Mouse (Mus musculus): ENCODE results near the gene Pgm1. TPM values are rescaled to one million over a fixed set of nuclear protein-coding genes. Genes with fewer than 3 reads are reported as not detected.
A peak's percentile ranks its signal among the peaks of the same experiment; 100 is the strongest.

Pgm1 gene
- polyA plus RNA-seq, 1 experiment = 95.6 TPM

DNA sequence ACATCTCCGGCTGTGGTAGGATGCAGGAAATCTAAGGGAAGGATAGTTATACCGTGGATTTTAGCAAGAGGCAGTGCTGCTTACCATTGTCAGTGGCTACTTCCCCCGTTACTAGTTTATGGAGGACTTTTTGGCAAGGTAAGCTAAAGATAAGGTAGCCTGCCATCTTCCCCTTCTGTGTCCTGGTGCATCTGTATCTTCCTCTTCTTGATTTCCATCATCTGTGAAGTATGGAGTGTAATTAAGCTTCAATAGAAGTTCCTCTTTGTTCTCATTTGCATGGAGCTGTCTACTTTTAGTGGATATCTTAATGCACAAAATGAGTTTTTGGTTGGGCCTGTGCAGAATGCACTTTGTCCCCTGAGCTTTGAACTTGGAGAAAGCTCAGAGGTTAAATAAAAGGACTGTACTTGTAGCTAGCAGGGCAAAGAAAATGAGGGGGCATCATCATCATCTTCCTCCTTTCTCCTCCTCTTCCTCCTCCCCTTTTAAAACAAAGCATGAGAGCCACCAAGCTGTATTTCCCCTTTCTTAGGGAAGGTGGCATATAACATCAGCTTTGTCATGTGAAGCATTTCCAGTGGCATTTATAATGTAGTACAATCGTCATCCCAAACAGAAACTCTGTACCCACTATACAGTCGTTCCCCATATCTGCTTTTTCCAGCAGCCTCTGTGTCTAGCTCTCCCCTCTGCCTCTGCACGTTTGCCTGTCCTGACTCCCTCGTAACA, 29.0 kb downstream of the Pgm1 start:
- Histone ChIP-seq H3K79me2 (ENCODE audit: control insufficient read depth, insufficient read depth) (no peaks in the 10 kb centered on the region), H3K4me3 (no peak overlapping the region), H3K27me3 (ENCODE audit: control insufficient read depth, insufficient read depth, insufficient read length) (no peaks in the 10 kb centered on the region), H3K36me3 (ENCODE audit: control insufficient read depth, insufficient read depth) (no peaks in the 10 kb centered on the region), H3ac (ENCODE audit: control insufficient read depth, insufficient read length) (no peak overlapping the region), H3K4me2 (ENCODE audit: low read depth) (no peak overlapping the region)
- TF ChIP-seq REST (IDR thresholded peaks at IDR 0.05; ENCODE audit: insufficient read depth, insufficient read length) (no peak), CEBPB (IDR thresholded peaks at IDR 0.05; ENCODE audit: insufficient read depth, poor library complexity, severe bottlenecking) (no peak), E2F4 (IDR thresholded peaks at IDR 0.05; ENCODE audit: insufficient read depth) (no peak), USF1 (IDR thresholded peaks at IDR 0.05; ENCODE audit: low read depth) (no peak), TCF12 (IDR thresholded peaks at IDR 0.05; ENCODE audit: insufficient read depth, poor library complexity, severe bottlenecking) (no peak), POLR2A (IDR thresholded peaks at IDR 0.05; ENCODE audit: insufficient read length, low read depth) (no peak), POLR2AphosphoS2 (IDR thresholded peaks at IDR 0.05; ENCODE audit: insufficient read length, low read depth) (no peak), SRF (IDR thresholded peaks at IDR 0.05; ENCODE audit: control insufficient read depth, insufficient read length, low read depth) (no peak), TCF3 (IDR thresholded peaks at IDR 0.05; ENCODE audit: insufficient read length, low read depth) (no peak), MAX (IDR thresholded peaks at IDR 0.05; ENCODE audit: low read depth) (no peak), MYOG (IDR thresholded peaks at IDR 0.05; ENCODE audit: control insufficient read depth in 1 of 3, insufficient read depth in 1 of 3, insufficient read length in 2 of 3, low read depth in 2 of 3) (no peak), MYOD1 (IDR thresholded peaks at IDR 0.05; ENCODE audit: control insufficient read depth in 1 of 3, insufficient read length in 2 of 3, low read depth in 2 of 3) (no peak)

DNA sequence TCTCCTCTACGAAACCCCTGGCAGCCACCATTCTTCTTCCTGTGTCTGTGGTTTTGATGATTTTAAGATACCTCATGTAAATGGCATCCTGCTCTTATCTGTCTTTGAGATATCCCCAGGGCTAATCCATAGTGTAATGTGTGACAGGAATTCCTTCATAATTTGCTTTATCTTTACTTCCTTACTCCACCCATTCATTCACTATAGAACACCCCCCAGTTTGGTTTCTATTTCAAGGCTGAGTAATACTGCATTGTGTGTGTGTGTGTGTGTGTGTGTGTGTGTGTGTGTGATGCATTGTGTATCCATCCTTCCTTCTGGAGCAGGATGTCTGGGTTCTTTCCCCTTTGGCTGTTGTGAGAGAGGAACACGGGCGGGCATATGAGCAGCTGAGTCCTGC, 30.1 kb downstream of the Pgm1 start:
- no peak overlapping the region for H3K4me2 ChIP-seq (ENCODE audit: low read depth)
- H3K36me3 ChIP-seq (ENCODE audit: control insufficient read depth, insufficient read depth) = no peaks in the 10 kb centered on the region
- H3K27me3 ChIP-seq (ENCODE audit: control insufficient read depth, insufficient read depth, insufficient read length) = no peaks in the 10 kb centered on the region
- no peak overlapping the region for H3K4me3 ChIP-seq
- TF ChIP-seq MYOD1 (IDR thresholded peaks at IDR 0.05; ENCODE audit: control insufficient read depth in 1 of 3, insufficient read length in 2 of 3, low read depth in 2 of 3) = no peak
- TF ChIP-seq MAX (IDR thresholded peaks at IDR 0.05; ENCODE audit: low read depth) = no peak
- TF ChIP-seq TCF3 (IDR thresholded peaks at IDR 0.05; ENCODE audit: insufficient read length, low read depth) = no peak
- no peak for TF ChIP-seq POLR2A (IDR thresholded peaks at IDR 0.05; ENCODE audit: insufficient read length, low read depth)
- no peak for TF ChIP-seq POLR2AphosphoS2 (IDR thresholded peaks at IDR 0.05; ENCODE audit: insufficient read length, low read depth)
- TF ChIP-seq TCF12 (IDR thresholded peaks at IDR 0.05; ENCODE audit: insufficient read depth, poor library complexity, severe bottlenecking) = no peak
- TF ChIP-seq CEBPB (IDR thresholded peaks at IDR 0.05; ENCODE audit: insufficient read depth, poor library complexity, severe bottlenecking) = no peak
- no peak for TF ChIP-seq USF1 (IDR thresholded peaks at IDR 0.05; ENCODE audit: low read depth)
- no peak for TF ChIP-seq E2F4 (IDR thresholded peaks at IDR 0.05; ENCODE audit: insufficient read depth)
- TF ChIP-seq SRF (IDR thresholded peaks at IDR 0.05; ENCODE audit: control insufficient read depth, insufficient read length, low read depth) = no peak
- no peak for TF ChIP-seq MYOG (IDR thresholded peaks at IDR 0.05; ENCODE audit: control insufficient read depth in 1 of 3, insufficient read depth in 1 of 3, insufficient read length in 2 of 3, low read depth in 2 of 3)
- no peak for TF ChIP-seq REST (IDR thresholded peaks at IDR 0.05; ENCODE audit: insufficient read depth, insufficient read length)
- H3K79me2 ChIP-seq (ENCODE audit: control insufficient read depth, insufficient read depth) = no peaks in the 10 kb centered on the region
- no peak overlapping the region for H3ac ChIP-seq (ENCODE audit: control insufficient read depth, insufficient read length)

DNA sequence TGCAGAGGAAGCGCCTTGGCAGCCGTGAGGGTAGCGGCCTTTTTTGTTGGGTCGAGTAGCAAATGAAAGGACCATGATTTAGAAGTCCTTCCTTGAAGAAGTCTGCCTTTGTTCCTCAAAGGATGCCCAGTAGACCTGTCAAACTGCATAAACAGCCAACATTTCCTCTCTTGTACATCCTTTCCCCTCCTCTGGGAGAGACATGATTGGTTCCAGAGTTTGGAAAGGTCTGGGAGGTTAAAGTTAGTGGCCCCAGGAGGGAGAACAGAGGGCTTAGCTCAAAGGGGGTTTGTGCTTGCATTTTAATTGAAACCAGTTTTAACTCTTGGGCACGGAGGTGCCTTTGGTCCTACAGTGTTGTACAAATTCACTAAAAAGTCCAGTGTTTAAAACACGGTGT, 37.3 kb downstream of the Pgm1 start:
- H3ac ChIP-seq (ENCODE audit: control insufficient read depth, insufficient read length) = no peak overlapping the region
- H3K27me3 ChIP-seq (ENCODE audit: control insufficient read depth, insufficient read depth, insufficient read length) = no peaks in the 10 kb centered on the region
- H3K36me3 ChIP-seq (ENCODE audit: control insufficient read depth, insufficient read depth) = peaks cover 18% of the 10 kb centered on the region
- no peak for TF ChIP-seq TCF3 (IDR thresholded peaks at IDR 0.05; ENCODE audit: insufficient read length, low read depth)
- no peak for TF ChIP-seq MAX (IDR thresholded peaks at IDR 0.05; ENCODE audit: low read depth)
- TF ChIP-seq MYOD1 (IDR thresholded peaks at IDR 0.05; ENCODE audit: control insufficient read depth in 1 of 3, insufficient read length in 2 of 3, low read depth in 2 of 3) = no peak
- TF ChIP-seq E2F4 (IDR thresholded peaks at IDR 0.05; ENCODE audit: insufficient read depth) = no peak
- TF ChIP-seq MYOG (IDR thresholded peaks at IDR 0.05; ENCODE audit: control insufficient read depth in 1 of 3, insufficient read depth in 1 of 3, insufficient read length in 2 of 3, low read depth in 2 of 3) = no peak
- no peak for TF ChIP-seq REST (IDR thresholded peaks at IDR 0.05; ENCODE audit: insufficient read depth, insufficient read length)
- TF ChIP-seq POLR2A (IDR thresholded peaks at IDR 0.05; ENCODE audit: insufficient read length, low read depth) = no peak
- TF ChIP-seq TCF12 (IDR thresholded peaks at IDR 0.05; ENCODE audit: insufficient read depth, poor library complexity, severe bottlenecking) = no peak
- no peak for TF ChIP-seq SRF (IDR thresholded peaks at IDR 0.05; ENCODE audit: control insufficient read depth, insufficient read length, low read depth)
- no peak for TF ChIP-seq USF1 (IDR thresholded peaks at IDR 0.05; ENCODE audit: low read depth)
- no peak for TF ChIP-seq CEBPB (IDR thresholded peaks at IDR 0.05; ENCODE audit: insufficient read depth, poor library complexity, severe bottlenecking)
- TF ChIP-seq POLR2AphosphoS2 (IDR thresholded peaks at IDR 0.05; ENCODE audit: insufficient read length, low read depth) = no peak
- H3K4me2 ChIP-seq (ENCODE audit: low read depth) = no peak overlapping the region
- no peak overlapping the region for H3K4me3 ChIP-seq
- H3K79me2 ChIP-seq (ENCODE audit: control insufficient read depth, insufficient read depth) = no peaks in the 10 kb centered on the region

GRCm38 (mm10) chr4:99969328-99969727, 40.1 kb downstream of the Pgm1 start:
- Histone ChIP-seq H3K27me3 (ENCODE audit: control insufficient read depth, insufficient read depth, insufficient read length) (no peaks in the 10 kb centered on the region), H3ac (ENCODE audit: control insufficient read depth, insufficient read length) (no peak overlapping the region), H3K79me2 (ENCODE audit: control insufficient read depth, insufficient read depth) (no peaks in the 10 kb centered on the region), H3K4me3 (no peak overlapping the region), H3K36me3 (ENCODE audit: control insufficient read depth, insufficient read depth) (peaks cover 18% of the 10 kb centered on the region), H3K4me2 (ENCODE audit: low read depth) (no peak overlapping the region)
- peak; percentile 6 for TF ChIP-seq USF1 (IDR thresholded peaks at IDR 0.05; ENCODE audit: low read depth)
- TF ChIP-seq TCF12 (IDR thresholded peaks at IDR 0.05; ENCODE audit: insufficient read depth, poor library complexity, severe bottlenecking) = no peak
